Mouse (Mus musculus) erythroblast, embryonic 14.5 days (primary cell): ENCODE measurements around the gene Rfx6.

Experiments
- GATA1 ChIP-seq: IDR thresholded peaks from 2 replicates; pipeline ENCODE4 v1.6.1; 2012; ENCODE audit warnings: low read length, inconsistent platforms, mixed read lengths
- TAL1 ChIP-seq: IDR thresholded peaks from 3 replicates; pipeline ENCODE4 v1.6.1; 2012; ENCODE audit warnings: low read length, inconsistent platforms, mixed read lengths

- TF ChIP-seq TAL1: no peak
- no peak for TF ChIP-seq GATA1
Observed at GRCm38 (mm10) chr10:51669334-51669733, 8.2 kb upstream of the Rfx6 start.
